Mouse (Mus musculus) adrenal gland, postnatal 4 days (tissue): ENCODE results near the gene Ptgs1. TPM values are rescaled to one million over a fixed set of nuclear protein-coding genes. Genes with fewer than 3 reads are reported as not detected.

Source experiments
- DNase-seq, 2 experiments: peaks; one replicate each; pipeline ENCODE4 v3.0.0; 2021 to 2022; ENCODE audit warnings: low spot score in 2 of 2, mixed read lengths in 2 of 2
- total RNA-seq, 2 experiments: library from RNA; stranded (reverse); gene quantifications; 2 replicates each; pipeline ENCODE4 v1.2.3; 2021

Ptgs1 gene
- total RNA-seq, 2 experiments from 2014 or later, result 20.4 to 21.4 TPM

DNA sequence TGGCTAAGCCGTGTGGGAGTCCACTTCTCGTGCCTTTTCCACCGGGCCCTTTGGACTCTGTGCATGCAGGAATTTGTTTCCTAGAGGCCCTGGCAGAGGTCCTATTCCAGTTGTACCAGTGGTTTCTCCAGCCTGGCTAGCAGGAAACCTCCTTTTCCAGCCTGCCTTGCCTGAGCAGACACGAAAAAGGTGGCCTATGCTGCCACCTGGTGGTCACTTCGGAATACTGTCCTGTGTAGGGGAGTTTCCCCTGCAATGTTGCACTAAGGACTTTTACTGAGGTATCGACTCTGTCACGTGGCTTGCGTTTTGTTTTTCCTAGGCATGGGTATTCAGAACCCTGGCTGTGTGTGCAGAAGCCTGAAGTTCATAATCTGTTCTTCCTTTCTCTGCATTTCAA lies 16.2 kb upstream of the Ptgs1 start:
- DNase-seq, result peak; percentile 60 to 69

DNA sequence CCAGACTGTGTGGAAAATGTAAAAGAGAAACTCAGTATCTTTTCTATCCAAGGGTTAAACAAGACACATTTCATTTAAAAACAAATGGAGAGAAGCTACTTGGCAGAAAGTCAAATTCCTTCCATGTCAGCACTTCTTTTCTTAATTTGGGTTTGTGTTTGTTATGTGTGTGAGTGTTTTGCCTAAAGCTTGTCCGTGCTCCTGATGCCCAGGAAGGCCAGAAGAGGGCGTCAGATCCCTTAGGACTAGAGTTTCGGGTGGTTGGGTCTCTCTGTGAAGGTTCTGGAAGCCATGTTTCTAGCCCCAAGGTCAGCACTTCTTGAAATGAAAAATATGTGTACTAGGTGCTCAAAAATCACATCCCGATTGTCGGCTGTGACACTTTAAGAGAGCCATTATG lies 15.8 kb upstream of the Ptgs1 start:
- DNase-seq, result no peak

- DNase-seq, result no peak
Measured at GRCm38 (mm10) chr2:36215203-36215739, 15.0 kb upstream of the Ptgs1 start.

GRCm38 (mm10) chr2:36216546-36216945 lies 13.7 kb upstream of the Ptgs1 start:
- no peak for DNase-seq

DNA sequence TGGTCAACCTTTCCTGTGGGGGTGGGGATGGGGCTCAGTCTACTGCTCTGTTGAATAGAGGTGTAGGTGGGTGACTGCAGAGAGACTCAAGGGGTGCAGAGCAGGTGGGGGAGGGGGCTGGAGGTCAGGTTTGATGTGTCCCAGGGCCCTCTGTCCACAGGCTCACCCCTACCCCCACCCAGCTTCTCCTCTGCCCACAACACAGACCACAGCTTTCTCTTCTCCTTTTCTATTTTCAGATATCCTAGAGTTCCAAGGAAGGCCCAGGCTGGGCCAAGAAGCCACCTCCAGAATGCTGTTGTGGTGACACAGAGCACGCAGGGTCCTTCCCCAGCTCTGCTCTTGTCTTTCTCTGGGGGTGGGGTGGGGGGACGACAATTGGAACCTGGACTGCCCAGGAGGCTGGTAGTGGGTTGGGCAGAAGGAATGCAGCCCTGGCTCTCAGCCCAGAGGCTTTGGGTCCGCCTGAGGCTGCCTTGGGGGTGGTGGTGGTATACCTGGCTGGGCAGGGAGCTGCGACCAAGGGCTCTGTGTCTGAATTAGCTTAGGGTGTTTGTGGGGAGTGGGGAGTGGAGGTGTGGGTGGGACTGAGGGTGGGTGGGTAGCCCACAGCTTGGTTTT lies 13.2 kb upstream of the Ptgs1 start:
- no peak for DNase-seq

GRCm38 (mm10) chr2:36217692-36218233 lies 12.5 kb upstream of the Ptgs1 start:
- no peak for DNase-seq

DNA sequence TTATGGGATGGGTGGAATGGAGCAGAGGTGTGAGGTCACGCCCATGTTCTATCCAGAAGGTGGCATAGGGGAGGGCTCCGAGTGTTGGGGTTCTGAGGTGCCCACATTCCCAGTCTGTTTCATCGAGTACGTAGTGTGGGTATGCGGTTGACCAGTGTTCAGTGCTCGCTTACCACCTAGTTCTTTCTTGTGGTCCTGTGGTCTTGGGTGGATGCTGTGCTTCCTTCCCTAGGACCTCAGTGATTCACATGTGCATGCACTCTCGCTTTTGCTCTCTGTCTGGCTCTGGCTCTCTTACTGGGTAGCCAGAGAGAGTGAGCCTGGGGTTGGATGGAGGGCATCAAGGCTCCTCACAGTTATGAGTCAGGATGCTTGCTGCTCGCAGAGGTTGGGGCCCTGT lies 10.1 kb upstream of the Ptgs1 start:
- no peak for DNase-seq

DNA sequence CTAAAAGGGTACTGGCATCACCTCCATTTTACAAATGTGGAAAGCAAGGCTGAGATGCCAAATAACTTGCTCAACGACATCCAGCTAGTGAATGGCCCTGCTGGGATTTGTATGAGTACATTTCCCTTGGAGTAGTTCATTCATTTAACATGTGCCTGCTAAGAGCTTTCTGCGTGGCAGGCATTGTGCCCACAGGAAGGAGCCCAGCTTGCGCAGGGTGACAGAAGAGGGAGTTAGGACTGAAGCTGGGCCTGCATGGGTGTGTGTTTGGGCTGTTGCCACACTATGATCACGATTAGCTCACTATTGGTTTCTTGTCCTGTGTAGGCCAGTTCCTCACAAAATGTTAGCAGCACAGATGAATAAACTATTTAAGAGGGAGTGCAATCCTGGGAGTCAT lies 9.3 kb upstream of the Ptgs1 start:
- DNase-seq, result no peak

- no peak for DNase-seq
Measured at GRCm38 (mm10) chr2:36222168-36222848, 7.9 kb upstream of the Ptgs1 start.

DNA sequence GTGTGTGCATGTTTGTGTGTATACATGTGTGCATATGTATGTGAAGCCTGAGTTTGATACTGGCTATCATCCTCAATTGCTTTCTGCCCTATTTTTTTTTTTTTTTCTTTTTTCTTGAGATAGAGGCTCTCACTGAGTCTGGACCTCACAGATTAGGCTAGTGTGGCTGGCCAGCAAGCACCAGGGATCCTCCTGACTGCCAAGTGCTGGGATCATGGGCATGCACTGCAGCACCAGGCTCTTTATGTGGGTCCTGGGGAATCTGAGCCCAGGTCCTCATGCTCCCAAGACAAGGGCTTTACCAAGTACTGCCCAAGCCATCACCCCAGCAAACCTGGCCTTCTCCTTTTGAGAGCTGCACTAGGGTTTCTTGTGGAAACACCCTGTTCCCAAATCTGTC lies 6.8 kb upstream of the Ptgs1 start:
- DNase-seq, result no peak

DNA sequence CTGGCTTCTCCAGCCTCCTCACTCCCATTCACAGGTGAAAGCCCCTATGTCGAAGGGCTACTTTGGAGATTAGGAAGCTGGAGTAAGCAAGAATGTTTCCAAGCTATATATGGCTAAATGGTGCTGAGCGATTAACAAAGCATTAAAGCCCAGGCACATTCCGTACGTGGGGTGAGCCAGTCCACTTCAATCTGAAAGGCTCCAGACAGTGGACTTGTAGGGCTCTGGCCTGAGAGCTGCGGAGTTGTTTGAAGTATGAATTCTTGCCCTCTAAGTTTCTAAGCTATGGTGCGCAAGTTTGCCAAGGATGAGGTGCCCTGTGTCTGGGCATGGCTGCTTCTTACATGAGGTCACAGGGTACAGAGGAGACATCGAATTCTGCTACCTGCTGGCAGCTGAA lies 6.1 kb upstream of the Ptgs1 start:
- DNase-seq, result no peak

DNA sequence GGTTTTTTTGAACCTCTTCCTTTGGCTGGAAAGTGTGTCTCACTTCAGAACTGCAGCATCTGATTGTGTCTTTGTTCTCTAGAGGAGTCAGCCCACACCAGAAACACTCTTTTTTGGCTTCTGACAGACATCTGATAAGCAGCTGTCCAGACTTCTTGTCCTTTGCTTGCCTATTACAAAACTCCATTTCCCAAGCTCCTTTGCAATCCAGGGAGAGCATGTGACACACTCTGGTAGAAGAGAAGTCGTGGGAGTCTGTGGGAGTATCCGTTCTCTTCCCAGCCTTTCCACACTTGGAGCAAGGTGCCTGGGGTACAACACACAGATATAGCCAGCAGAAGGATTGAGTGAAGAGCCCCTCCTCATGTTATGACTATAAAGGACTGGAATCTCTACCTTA lies 5.6 kb upstream of the Ptgs1 start:
- DNase-seq, result no peak

GRCm38 (mm10) chr2:36230967-36231366 lies 741 bp downstream of the Ptgs1 start:
- DNase-seq, result no peak

- no peak for DNase-seq
Measured at GRCm38 (mm10) chr2:36234526-36235368, 4.5 kb downstream of the Ptgs1 start.

GRCm38 (mm10) chr2:36235917-36236316 lies 5.7 kb downstream of the Ptgs1 start:
- DNase-seq, result no peak

DNA sequence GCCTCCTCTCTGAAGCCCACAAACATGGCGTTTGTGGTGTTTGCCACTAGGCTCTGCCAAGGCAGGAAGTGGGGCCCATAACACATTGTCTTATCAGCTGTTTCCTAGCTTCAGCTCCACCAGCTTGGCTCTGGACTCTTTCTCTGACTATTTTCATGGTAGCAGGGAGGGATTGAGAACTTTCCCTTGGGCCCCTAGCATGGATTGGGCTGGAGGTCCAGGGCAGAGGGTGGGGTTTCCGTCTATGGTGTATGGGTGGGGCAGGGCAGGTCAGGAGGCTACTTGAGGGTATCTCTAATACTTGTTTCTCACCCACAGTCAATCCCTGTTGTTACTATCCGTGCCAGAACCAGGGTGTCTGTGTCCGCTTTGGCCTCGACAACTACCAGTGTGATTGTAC lies 6.7 kb downstream of the Ptgs1 start:
- no peak for DNase-seq

GRCm38 (mm10) chr2:36237557-36237956 lies 7.3 kb downstream of the Ptgs1 start:
- no peak for DNase-seq

GRCm38 (mm10) chr2:36238467-36238866 lies 8.2 kb downstream of the Ptgs1 start:
- no peak for DNase-seq

DNA sequence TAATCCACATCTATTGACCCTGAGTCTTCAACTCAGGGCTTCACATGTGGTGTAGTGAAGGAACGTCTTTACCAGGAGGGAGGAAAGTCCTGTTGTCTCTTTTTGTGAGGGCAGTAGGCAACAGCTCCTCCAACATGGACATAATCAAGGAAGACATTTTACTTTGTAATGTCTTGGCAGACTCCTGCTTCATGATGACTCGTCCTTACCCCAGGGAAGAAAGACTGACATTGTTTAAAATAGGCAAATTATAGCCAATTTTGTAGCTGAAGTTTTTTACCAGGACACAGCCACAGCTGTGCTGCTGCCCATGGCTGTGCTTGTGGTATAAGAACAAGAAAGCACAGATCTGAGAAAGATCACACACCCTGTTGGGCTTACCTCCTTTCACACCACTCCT lies 8.7 kb downstream of the Ptgs1 start:
- no peak for DNase-seq

DNA sequence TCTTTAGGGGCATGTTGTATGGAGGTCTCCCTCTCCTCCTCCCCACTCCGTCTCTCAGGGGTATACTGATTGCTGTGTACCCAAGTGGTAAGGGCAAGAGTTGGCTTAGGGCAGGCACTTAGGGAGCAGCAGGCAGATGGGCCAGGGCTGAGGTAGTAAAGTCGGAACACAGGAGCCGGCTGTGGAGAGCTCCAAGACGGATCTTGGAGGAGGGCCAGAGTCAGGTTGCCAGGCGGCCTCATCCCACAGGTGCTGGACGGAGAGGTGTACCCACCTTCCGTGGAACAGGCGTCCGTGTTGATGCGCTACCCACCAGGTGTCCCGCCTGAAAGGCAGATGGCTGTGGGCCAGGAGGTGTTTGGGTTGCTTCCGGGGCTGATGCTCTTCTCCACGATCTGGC lies 12.3 kb downstream of the Ptgs1 start:
- DNase-seq, result no peak

DNA sequence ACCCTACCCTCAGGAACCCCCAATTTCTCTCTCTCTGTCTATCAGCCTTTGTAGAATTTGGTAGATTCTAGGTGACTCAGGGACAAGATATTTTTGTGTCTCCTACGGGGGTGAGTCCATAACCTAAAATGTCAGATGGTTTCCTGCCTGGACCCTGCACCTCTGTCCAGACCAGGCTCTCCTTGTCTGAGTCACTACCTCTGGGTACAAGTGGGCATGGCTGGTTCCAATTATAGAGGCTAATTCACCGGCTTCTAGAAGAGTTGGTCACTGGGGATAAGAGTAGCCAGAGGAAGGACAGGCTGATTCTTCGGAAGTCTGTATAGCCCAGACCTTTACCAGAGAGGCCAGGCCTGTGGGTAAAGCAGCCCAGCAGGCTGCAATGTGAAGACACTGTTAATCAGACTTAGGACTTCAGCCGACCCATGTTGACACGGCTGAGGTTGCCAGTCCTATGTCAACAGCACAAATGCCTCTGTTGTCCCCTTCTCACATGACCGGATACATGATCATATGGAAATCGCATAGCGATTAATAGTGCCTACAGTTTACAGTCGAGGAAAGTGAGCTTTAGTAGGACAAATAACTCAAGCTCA lies 13.2 kb downstream of the Ptgs1 start:
- no peak for DNase-seq
